Mouse (Mus musculus): Measurements from ENCODE around the gene Foxn3.

DNA sequence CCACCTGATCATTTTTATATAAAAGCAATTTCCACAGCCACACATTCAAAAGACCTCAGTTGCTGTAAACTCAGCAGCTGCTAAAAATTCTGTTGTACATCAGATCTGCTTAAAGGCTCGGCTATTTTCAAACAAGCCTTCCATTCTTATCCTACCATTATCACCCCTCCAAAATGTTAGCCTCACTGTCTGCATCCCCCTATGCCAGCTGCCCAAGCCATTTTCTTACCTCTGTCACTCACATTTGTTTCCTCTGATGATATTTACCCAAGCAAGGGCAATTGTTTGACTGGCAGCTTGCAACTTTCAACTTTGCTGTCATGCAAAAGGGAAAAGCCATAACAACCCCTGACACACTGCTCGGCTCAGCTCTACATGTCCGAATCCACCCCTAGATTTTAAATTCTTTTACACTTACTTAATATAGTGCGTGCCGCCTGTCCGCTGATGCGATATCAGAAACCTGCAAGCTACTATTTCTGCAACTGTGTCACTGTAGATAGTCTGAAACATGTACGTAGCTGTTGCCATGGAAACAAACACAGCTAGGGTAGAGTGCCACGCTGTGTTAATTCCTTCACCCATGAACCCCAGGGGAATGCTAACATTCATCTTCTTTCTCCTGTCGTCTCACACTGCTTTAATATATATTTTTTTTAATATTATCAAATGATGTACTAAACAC, 105.7 kb downstream of the Foxn3 start:
- TF ChIP-seq CTCF (IDR thresholded peaks at IDR 0.05; ENCODE audit: insufficient read depth, low read depth, low read length) = no peak
- no peak for TF ChIP-seq POLR2A (IDR thresholded peaks at IDR 0.05; ENCODE audit: insufficient read depth, low read depth, low read length)

Data from olfactory bulb, adult 2 months (tissue).